Mouse (Mus musculus): ENCODE measurements around the gene Taf4. TPM values are rescaled to one million over a fixed set of nuclear protein-coding genes. Genes with fewer than 3 reads are reported as not detected.

The Taf4 gene
- polyA plus RNA-seq, 1 experiment from 2014 or later, result 6.2 TPM

- H3K4me3 ChIP-seq (ENCODE audit: low read depth, low read length), result no peak overlapping the region
- H3K4me1 ChIP-seq (ENCODE audit: control insufficient read depth, insufficient read depth, low read length), result no peaks in the 10 kb centered on the region
- 33% methylated on average over 1 of the region's 1 CpGs for WGBS
- H3K4me2 ChIP-seq (ENCODE audit: low read depth), result no peak overlapping the region
- no peaks in the 10 kb centered on the region for H3K27me3 ChIP-seq (ENCODE audit: control insufficient read depth, insufficient read depth, low read length)
- no peaks in the 10 kb centered on the region for H3K36me3 ChIP-seq (ENCODE audit: control insufficient read depth, insufficient read depth, low read length)
- H3K9ac ChIP-seq (ENCODE audit: low read length), result no peak overlapping the region
- ATAC-seq (ENCODE audit: insufficient read depth, low FRiP score, low TSS enrichment), result no peak
- no peaks in the 10 kb centered on the region for H3K9me3 ChIP-seq (ENCODE audit: control insufficient read depth, low read length)
- H3K27ac ChIP-seq (ENCODE audit: low read depth, low read length), result no peak overlapping the region
- no peak for DNase-seq (ENCODE audit: low spot score)
Measured at GRCm38 (mm10) chr2:179989098-179989497, 12.7 kb upstream of the Taf4 start.

GRCm38 (mm10) chr2:179986437-179987022 lies 10.1 kb upstream of the Taf4 start:
- 81% methylated on average over 10 of the region's 10 CpGs for WGBS
- DNase-seq (ENCODE audit: low spot score) (no peak), ATAC-seq (ENCODE audit: insufficient read depth, low FRiP score, low TSS enrichment) (no peak)
- Histone ChIP-seq H3K4me1 (ENCODE audit: control insufficient read depth, insufficient read depth, low read length) (no peaks in the 10 kb centered on the region), H3K9me3 (ENCODE audit: control insufficient read depth, low read length) (no peaks in the 10 kb centered on the region), H3K4me2 (ENCODE audit: low read depth) (no peak overlapping the region), H3K9ac (ENCODE audit: low read length) (no peak overlapping the region), H3K36me3 (ENCODE audit: control insufficient read depth, insufficient read depth, low read length) (no peaks in the 10 kb centered on the region), H3K27me3 (ENCODE audit: control insufficient read depth, insufficient read depth, low read length) (no peaks in the 10 kb centered on the region), H3K27ac (ENCODE audit: low read depth, low read length) (no peak overlapping the region), H3K4me3 (ENCODE audit: low read depth, low read length) (no peak overlapping the region)

- Histone ChIP-seq H3K4me2 (ENCODE audit: low read depth) (no peak overlapping the region), H3K4me1 (ENCODE audit: control insufficient read depth, insufficient read depth, low read length) (no peaks in the 10 kb centered on the region), H3K9me3 (ENCODE audit: control insufficient read depth, low read length) (no peaks in the 10 kb centered on the region), H3K36me3 (ENCODE audit: control insufficient read depth, insufficient read depth, low read length) (no peaks in the 10 kb centered on the region), H3K4me3 (ENCODE audit: low read depth, low read length) (no peak overlapping the region), H3K27ac (ENCODE audit: low read depth, low read length) (no peak overlapping the region), H3K27me3 (ENCODE audit: control insufficient read depth, insufficient read depth, low read length) (no peaks in the 10 kb centered on the region), H3K9ac (ENCODE audit: low read length) (no peak overlapping the region)
- 100% methylated on average over 1 of the region's 1 CpGs for WGBS
- no peak for ATAC-seq (ENCODE audit: insufficient read depth, low FRiP score, low TSS enrichment)
- no peak for DNase-seq (ENCODE audit: low spot score)
Measured at GRCm38 (mm10) chr2:179985695-179986094, 9.2 kb upstream of the Taf4 start.

- no peaks in the 10 kb centered on the region for H3K27me3 ChIP-seq (ENCODE audit: control insufficient read depth, insufficient read depth, low read length)
- 40% methylated on average over 7 of the region's 7 CpGs for WGBS
Measured at GRCm38 (mm10) chr2:179984830-179985229, 8.4 kb upstream of the Taf4 start.

GRCm38 (mm10) chr2:179982715-179983114 lies 6.3 kb upstream of the Taf4 start:
- H3K4me2 ChIP-seq (ENCODE audit: low read depth), result no peak overlapping the region
- no peak for ATAC-seq (ENCODE audit: insufficient read depth, low FRiP score, low TSS enrichment)
- WGBS, result 78% methylated on average over 3 of the region's 3 CpGs

More at GRCm38 (mm10) chr2:179984830-179985229, 8.4 kb upstream of the Taf4 start:
- ATAC-seq (ENCODE audit: insufficient read depth, low FRiP score, low TSS enrichment) (no peak), DNase-seq (ENCODE audit: low spot score) (no peak)
- Histone ChIP-seq H3K27ac (ENCODE audit: low read depth, low read length) (no peak overlapping the region), H3K36me3 (ENCODE audit: control insufficient read depth, insufficient read depth, low read length) (no peaks in the 10 kb centered on the region), H3K9ac (ENCODE audit: low read length) (no peak overlapping the region), H3K9me3 (ENCODE audit: control insufficient read depth, low read length) (no peaks in the 10 kb centered on the region), H3K4me1 (ENCODE audit: control insufficient read depth, insufficient read depth, low read length) (no peaks in the 10 kb centered on the region), H3K4me2 (ENCODE audit: low read depth) (no peak overlapping the region), H3K4me3 (ENCODE audit: low read depth, low read length) (no peak overlapping the region)

GRCm38 (mm10) chr2:179980616-179981015 lies 4.2 kb upstream of the Taf4 start:
- H3K27ac ChIP-seq (ENCODE audit: low read depth, low read length), result no peak overlapping the region
- no peaks in the 10 kb centered on the region for H3K4me1 ChIP-seq (ENCODE audit: control insufficient read depth, insufficient read depth, low read length)
- no peaks in the 10 kb centered on the region for H3K27me3 ChIP-seq (ENCODE audit: control insufficient read depth, insufficient read depth, low read length)
- no peaks in the 10 kb centered on the region for H3K36me3 ChIP-seq (ENCODE audit: control insufficient read depth, insufficient read depth, low read length)
- no peak overlapping the region for H3K9ac ChIP-seq (ENCODE audit: low read length)
- H3K4me3 ChIP-seq (ENCODE audit: low read depth, low read length), result no peak overlapping the region
- H3K4me2 ChIP-seq (ENCODE audit: low read depth), result no peak overlapping the region
- WGBS, result 50% methylated on average over 4 of the region's 4 CpGs
- H3K9me3 ChIP-seq (ENCODE audit: control insufficient read depth, low read length), result no peaks in the 10 kb centered on the region
- no peak for ATAC-seq (ENCODE audit: insufficient read depth, low FRiP score, low TSS enrichment)
- DNase-seq (ENCODE audit: low spot score), result no peak

More at GRCm38 (mm10) chr2:179982715-179983114, 6.3 kb upstream of the Taf4 start:
- no peaks in the 10 kb centered on the region for H3K9me3 ChIP-seq (ENCODE audit: control insufficient read depth, low read length)
- no peak overlapping the region for H3K9ac ChIP-seq (ENCODE audit: low read length)
- H3K27ac ChIP-seq (ENCODE audit: low read depth, low read length), result no peak overlapping the region
- H3K4me3 ChIP-seq (ENCODE audit: low read depth, low read length), result no peak overlapping the region
- no peak for DNase-seq (ENCODE audit: low spot score)
- no peaks in the 10 kb centered on the region for H3K4me1 ChIP-seq (ENCODE audit: control insufficient read depth, insufficient read depth, low read length)
- no peaks in the 10 kb centered on the region for H3K36me3 ChIP-seq (ENCODE audit: control insufficient read depth, insufficient read depth, low read length)
- H3K27me3 ChIP-seq (ENCODE audit: control insufficient read depth, insufficient read depth, low read length), result no peaks in the 10 kb centered on the region

GRCm38 (mm10) chr2:179979836-179980235 lies 3.4 kb upstream of the Taf4 start:
- Histone ChIP-seq H3K4me1 (ENCODE audit: control insufficient read depth, insufficient read depth, low read length) (peaks cover 5% of the 10 kb centered on the region), H3K9me3 (ENCODE audit: control insufficient read depth, low read length) (no peaks in the 10 kb centered on the region), H3K27me3 (ENCODE audit: control insufficient read depth, insufficient read depth, low read length) (no peaks in the 10 kb centered on the region), H3K4me2 (ENCODE audit: low read depth) (no peak overlapping the region), H3K9ac (ENCODE audit: low read length) (no peak overlapping the region), H3K27ac (ENCODE audit: low read depth, low read length) (no peak overlapping the region), H3K36me3 (ENCODE audit: control insufficient read depth, insufficient read depth, low read length) (no peaks in the 10 kb centered on the region), H3K4me3 (ENCODE audit: low read depth, low read length) (no peak overlapping the region)
- 76% methylated on average over 8 of the region's 8 CpGs for WGBS
- DNase-seq (ENCODE audit: low spot score) (no peak), ATAC-seq (ENCODE audit: insufficient read depth, low FRiP score, low TSS enrichment) (no peak)

GRCm38 (mm10) chr2:179978250-179978649 lies 1.8 kb upstream of the Taf4 start:
- no peaks in the 10 kb centered on the region for H3K27me3 ChIP-seq (ENCODE audit: control insufficient read depth, insufficient read depth, low read length)
- H3K9me3 ChIP-seq (ENCODE audit: control insufficient read depth, low read length), result no peaks in the 10 kb centered on the region
- H3K9ac ChIP-seq (ENCODE audit: low read length), result no peak overlapping the region
- H3K4me2 ChIP-seq (ENCODE audit: low read depth), result no peak overlapping the region; the same call in 1 of the 2 replicates
- ATAC-seq (ENCODE audit: insufficient read depth, low FRiP score, low TSS enrichment), result no peak
- H3K4me3 ChIP-seq (ENCODE audit: low read depth, low read length), result no peak overlapping the region
- 69% methylated on average over 3 of the region's 3 CpGs for WGBS
- no peaks in the 10 kb centered on the region for H3K36me3 ChIP-seq (ENCODE audit: control insufficient read depth, insufficient read depth, low read length)
- H3K27ac ChIP-seq (ENCODE audit: low read depth, low read length), result no peak overlapping the region
- DNase-seq (ENCODE audit: low spot score), result no peak
- peaks cover 20% of the 10 kb centered on the region for H3K4me1 ChIP-seq (ENCODE audit: control insufficient read depth, insufficient read depth, low read length)

GRCm38 (mm10) chr2:179977344-179978025 lies 1.0 kb upstream of the Taf4 start:
- peak overlapping the region; percentile 92 for H3K9ac ChIP-seq (ENCODE audit: low read length)
- H3K4me1 ChIP-seq (ENCODE audit: control insufficient read depth, insufficient read depth, low read length), result peaks cover 23% of the 10 kb centered on the region
- peak overlapping the region; percentile 89 for H3K4me3 ChIP-seq (ENCODE audit: low read depth, low read length)
- no peaks in the 10 kb centered on the region for H3K27me3 ChIP-seq (ENCODE audit: control insufficient read depth, insufficient read depth, low read length)
- WGBS, result 7% methylated on average over 10 of the region's 10 CpGs
- H3K36me3 ChIP-seq (ENCODE audit: control insufficient read depth, insufficient read depth, low read length), result no peaks in the 10 kb centered on the region
- DNase-seq (ENCODE audit: low spot score), result peak; percentile 28
- ATAC-seq (ENCODE audit: insufficient read depth, low FRiP score, low TSS enrichment), result no peak
- peak overlapping the region; percentile 96 for H3K27ac ChIP-seq (ENCODE audit: low read depth, low read length)
- H3K9me3 ChIP-seq (ENCODE audit: control insufficient read depth, low read length), result no peaks in the 10 kb centered on the region
- peak overlapping the region; percentile 58 for H3K4me2 ChIP-seq (ENCODE audit: low read depth)
